Mouse (Mus musculus) G1E (cell line): ENCODE results near the gene Ncoa4.

Experiments used
- CTCF ChIP-seq: IDR thresholded peaks from 2 replicates; pipeline ENCODE4 v1.5.1; 2012; ENCODE audit warnings: low read depth, low read length, inconsistent platforms, mixed read lengths
- GATA1 ChIP-seq: IDR thresholded peaks from 2 replicates; pipeline ENCODE4 v1.6.1; 2012; ENCODE audit warnings: borderline replicate concordance, low read length, inconsistent platforms, mixed read lengths
- GATA2 ChIP-seq: IDR thresholded peaks from 2 replicates; pipeline ENCODE4 v1.6.1; 2012; ENCODE audit warnings: low read depth, low read length, inconsistent platforms, borderline replicate concordance
- POLR2AphosphoS5 ChIP-seq: IDR thresholded peaks from 2 replicates; pipeline ENCODE4 v1.6.1; 2012; ENCODE audit warnings: low read depth, low read length, inconsistent platforms; ENCODE audit not compliant: insufficient replicate concordance
- TAL1 ChIP-seq: conservative IDR thresholded peaks from 2 replicates; pipeline ENCODE4 v1.6.1; 2012; ENCODE audit warnings: low read depth, low read length, inconsistent platforms, mixed read lengths

DNA sequence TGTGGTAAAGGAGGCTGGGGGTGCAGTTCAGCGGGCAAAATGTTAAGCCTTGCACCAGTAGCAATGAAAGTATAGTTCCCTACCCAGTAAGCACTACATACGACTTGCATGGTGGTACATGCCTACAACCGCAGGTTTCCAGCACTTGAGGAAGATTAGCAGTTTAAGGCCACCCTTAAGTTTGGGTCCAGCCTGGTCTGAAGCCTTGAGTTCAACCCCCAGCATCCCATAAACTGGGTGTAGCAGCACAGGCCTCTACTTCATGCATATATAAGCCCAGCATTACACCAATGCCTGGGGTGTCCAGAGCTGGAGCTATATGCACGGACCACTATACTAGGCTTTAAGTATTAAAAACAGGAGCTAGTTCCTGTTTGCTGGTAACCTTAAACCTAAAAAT, 24.2 kb downstream of the Ncoa4 start:
- no peak for TF ChIP-seq GATA2
- no peak for TF ChIP-seq CTCF
- TF ChIP-seq GATA1 = no peak
- no peak for TF ChIP-seq TAL1
- no peak for TF ChIP-seq POLR2AphosphoS5
